Mouse (Mus musculus): Measurements from ENCODE around the gene Egflam.

GRCm38 (mm10) chr15:7315539-7315938, 82.7 kb downstream of the Egflam start:
- no peak for TF ChIP-seq POLR2A (IDR thresholded peaks at IDR 0.05; ENCODE audit: borderline replicate concordance, extremely low read depth, insufficient read depth, insufficient read length, poor library complexity, severe bottlenecking)
- no peak for TF ChIP-seq CTCF (IDR thresholded peaks at IDR 0.05; ENCODE audit: borderline replicate concordance, extremely low read depth, insufficient read depth, insufficient read length)

All from brain, embryonic 14.5 days (tissue).